Mouse (Mus musculus): ENCODE results near the gene Axdnd1. TPM values are rescaled to one million over a fixed set of nuclear protein-coding genes. Genes with fewer than 3 reads are reported as not detected.
"Not testable (repeated sequence)": the region's sequence is repeated elsewhere in the genome, so short reads cannot be mapped to it uniquely, and the experiment has no call there.

Axdnd1 gene
- total RNA-seq, 4 experiments from 2014 or later: not detected

GRCm38 (mm10) chr1:156340847-156341246 is 80.1 kb downstream of the Axdnd1 start:
- no peak for DNase-seq (ENCODE audit: low spot score)

- no peak for DNase-seq (ENCODE audit: low spot score)
Observed at GRCm38 (mm10) chr1:156323126-156323525, 97.8 kb downstream of the Axdnd1 start.

- no peak for DNase-seq (ENCODE audit: low spot score)
Observed at GRCm38 (mm10) chr1:156310630-156311029, 110.3 kb downstream of the Axdnd1 start, which contains the start of gene Nphs2. Gene Nphs2 (plus strand): TSS chr1:156310727.

GRCm38 (mm10) chr1:156308595-156308994 is 112.4 kb downstream of the Axdnd1 start:
- DNase-seq (ENCODE audit: low spot score): no peak

- DNase-seq (ENCODE audit: low spot score): no peak
Observed at GRCm38 (mm10) chr1:156302911-156303749, 117.8 kb downstream of the Axdnd1 start, which contains the start of gene Tdrd5. Gene Tdrd5 (minus strand): TSS chr1:156303664.

- no peak for DNase-seq (ENCODE audit: low spot score)
Observed at GRCm38 (mm10) chr1:156290016-156290415, 130.9 kb downstream of the Axdnd1 start.

GRCm38 (mm10) chr1:156289222-156289587 is 131.8 kb downstream of the Axdnd1 start:
- not testable (repeated sequence) for DNase-seq (ENCODE audit: low spot score)

GRCm38 (mm10) chr1:156288556-156289221 is 132.3 kb downstream of the Axdnd1 start:
- no peak for DNase-seq (ENCODE audit: low spot score)

GRCm38 (mm10) chr1:156285541-156285896 is 135.4 kb downstream of the Axdnd1 start:
- DNase-seq (ENCODE audit: low spot score): no peak

- no peak for DNase-seq (ENCODE audit: low spot score)
Observed at GRCm38 (mm10) chr1:156284851-156285540, 136.0 kb downstream of the Axdnd1 start.

- DNase-seq (ENCODE audit: low spot score): no peak
Observed at GRCm38 (mm10) chr1:156284207-156284606, 136.8 kb downstream of the Axdnd1 start.

- DNase-seq (ENCODE audit: low spot score): no peak
Observed at GRCm38 (mm10) chr1:156280131-156280530, 140.8 kb downstream of the Axdnd1 start.

GRCm38 (mm10) chr1:156273647-156274046 is 147.3 kb downstream of the Axdnd1 start:
- no peak for DNase-seq (ENCODE audit: low spot score)

Other genes with a start within 250 kb of the Axdnd1 start
- gene Fam163a, start 216.1 kb downstream of the Axdnd1 start, total RNA-seq (2022): under 1 TPM; 0.05 to 0.19 (median 0.09) TPM
- not detected for gene Tdrd5, start 117.5 kb downstream of the Axdnd1 start, total RNA-seq (2022)
- not detected for gene Nphs2, start 110.4 kb downstream of the Axdnd1 start, total RNA-seq (2022)
- 100 to 1,000 TPM; 364 to 491 (median 426) TPM for gene Gm2000, start 55.1 kb downstream of the Axdnd1 start, total RNA-seq (2022)
- 1 to 10 TPM; 4.7 to 7.6 (median 6.2) TPM for gene Soat1, start 53.2 kb upstream of the Axdnd1 start, total RNA-seq (2022)
- 10 to 100 TPM; 43.9 to 59.3 (median 54.1) TPM for gene Gm10031, start 102.9 kb upstream of the Axdnd1 start, total RNA-seq (2022)
- 10 to 100 TPM; 20.1 to 26.1 (median 22.4) TPM for gene Abl2, start 137.6 kb upstream of the Axdnd1 start, total RNA-seq (2022)